Mouse (Mus musculus): ENCODE results near the gene Gm45234. TPM values are rescaled to one million over a fixed set of nuclear protein-coding genes. Genes with fewer than 3 reads are reported as not detected.
"Not testable (repeated sequence)": the region's sequence is repeated elsewhere in the genome, so short reads cannot be mapped to it uniquely, and the experiment has no call there.

The Gm45234 gene
- not detected in 2 replicates for polyA plus RNA-seq (2014; fragmentation: Nextera tagmentation; extraction: Ambion mirVana)

DNA sequence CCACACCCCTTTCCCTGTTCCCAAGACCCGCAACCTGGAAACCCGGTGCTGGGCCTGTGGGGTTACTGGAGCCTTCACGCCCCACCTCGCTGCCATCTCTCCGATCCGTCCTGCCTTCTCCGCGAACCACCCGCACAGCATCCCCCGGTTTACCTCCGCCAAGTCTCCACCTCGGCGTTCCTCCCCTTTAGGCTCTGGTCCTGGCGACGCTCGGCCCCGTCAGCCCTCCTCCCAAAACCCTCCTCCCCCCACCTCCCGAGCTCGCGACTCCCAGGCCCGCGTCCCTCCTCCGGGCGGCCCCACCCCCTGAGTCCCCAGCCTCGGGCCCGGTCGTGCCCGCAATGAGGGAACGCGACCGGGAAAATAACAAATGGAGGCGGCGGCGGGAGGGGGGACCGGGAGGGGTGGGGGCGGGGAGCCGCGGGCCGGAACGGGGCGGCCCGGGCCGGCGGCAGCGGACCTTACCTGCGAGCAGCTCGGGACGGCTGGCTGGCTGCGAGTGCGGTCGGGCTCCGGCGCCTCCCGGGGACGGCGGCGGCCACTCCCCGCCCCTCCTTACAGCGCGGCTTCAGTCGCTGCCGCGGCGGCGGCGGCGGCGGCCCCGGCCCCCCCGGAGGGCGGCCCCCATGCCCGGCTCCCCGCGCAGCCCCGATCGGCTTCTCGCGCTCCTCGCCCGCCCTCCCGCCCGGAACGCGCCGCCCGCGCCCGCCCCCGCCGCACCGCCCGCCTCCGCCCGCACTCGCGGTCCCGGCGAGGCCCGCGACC, at the start of gene Gm45234, which contains the start of gene Atn1:
Gene Gm45234 (minus strand): TSS at position 191 of the 765 bp plus-strand sequence.
Gene Atn1 (minus strand): TSS at position 694 of the 765 bp plus-strand sequence.
- H3K36me3 ChIP-seq (ENCODE audit: control insufficient read depth, insufficient read depth, low read length) = no peaks in the 10 kb centered on the region

DNA sequence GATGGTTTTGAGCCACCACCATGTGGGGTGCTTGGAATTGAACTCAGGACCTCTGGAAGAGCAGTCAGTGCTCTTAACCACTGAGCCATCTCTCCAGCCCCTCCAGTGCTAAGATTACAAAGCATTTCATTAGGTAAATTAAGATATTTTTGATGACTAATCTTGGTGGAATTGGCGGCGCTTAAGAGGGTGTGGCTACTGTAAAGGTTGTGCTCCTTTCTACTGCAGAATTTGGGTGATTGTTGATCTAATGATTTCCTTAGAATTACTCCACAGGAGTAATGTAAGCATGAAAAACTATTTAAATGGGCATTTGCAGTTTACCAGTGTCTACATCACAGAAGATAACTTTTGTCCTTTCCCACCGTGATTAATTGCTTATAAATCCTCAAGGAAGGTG, 48.5 kb upstream of the Gm45234 start:
- DNase-seq (ENCODE audit: low spot score) (no peak), ATAC-seq (ENCODE audit: insufficient read depth, low FRiP score, low TSS enrichment) (no peak)
- H3K9ac ChIP-seq (ENCODE audit: low read length) = no peak overlapping the region
- H3K4me2 ChIP-seq (ENCODE audit: low read depth) = no peak overlapping the region
- no peak overlapping the region for H3K4me3 ChIP-seq (ENCODE audit: low read depth, low read length)
- 93% methylated on average over 3 of the region's 3 CpGs for WGBS
- H3K27me3 ChIP-seq (ENCODE audit: control insufficient read depth, insufficient read depth, low read length) = no peaks in the 10 kb centered on the region
- H3K9me3 ChIP-seq (ENCODE audit: control insufficient read depth, low read length) = no peaks in the 10 kb centered on the region
- H3K4me1 ChIP-seq (ENCODE audit: control insufficient read depth, insufficient read depth, low read length) = peaks cover 10% of the 10 kb centered on the region
- no peak overlapping the region for H3K27ac ChIP-seq (ENCODE audit: low read depth, low read length)
- no peaks in the 10 kb centered on the region for H3K36me3 ChIP-seq (ENCODE audit: control insufficient read depth, insufficient read depth, low read length)

More for the DNA sequence above, at the start of gene Gm45234, which contains the start of gene Atn1:
- Histone ChIP-seq H3K4me3 (ENCODE audit: low read depth, low read length) (peak within 1 kb of the TSS; percentile 94), H3K4me1 (ENCODE audit: control insufficient read depth, insufficient read depth, low read length) (peaks cover 27% of the 10 kb centered on the region), H3K27ac (ENCODE audit: low read depth, low read length) (peak within 1 kb of the TSS; percentile 97), H3K4me2 (ENCODE audit: low read depth) (peak within 1 kb of the TSS; percentile 70), H3K27me3 (ENCODE audit: control insufficient read depth, insufficient read depth, low read length) (no peaks in the 10 kb centered on the region), H3K9me3 (ENCODE audit: control insufficient read depth, low read length) (no peaks in the 10 kb centered on the region), H3K9ac (ENCODE audit: low read length) (peak within 1 kb of the TSS; percentile 94)
- peak; percentile 54 for ATAC-seq (ENCODE audit: insufficient read depth, low FRiP score, low TSS enrichment)
- under 1% methylated on average over 62 of the region's 100 CpGs for WGBS
- peak; percentile 79 for DNase-seq (ENCODE audit: low spot score)

- H3K27me3 ChIP-seq (ENCODE audit: control insufficient read depth, insufficient read depth, low read length); H3K9me3 ChIP-seq (ENCODE audit: control insufficient read depth, low read length); H3K9ac ChIP-seq (ENCODE audit: low read length); H3K4me2 ChIP-seq (ENCODE audit: low read depth); ATAC-seq (ENCODE audit: insufficient read depth, low FRiP score, low TSS enrichment); H3K27ac ChIP-seq (ENCODE audit: low read depth, low read length); H3K4me1 ChIP-seq (ENCODE audit: control insufficient read depth, insufficient read depth, low read length); H3K36me3 ChIP-seq (ENCODE audit: control insufficient read depth, insufficient read depth, low read length); DNase-seq (ENCODE audit: low spot score); H3K4me3 ChIP-seq (ENCODE audit: low read depth, low read length): not testable (repeated sequence)
- WGBS = 94% methylated on average over 4 of the region's 4 CpGs
Observed at GRCm38 (mm10) chr6:124803691-124804090, 47.9 kb upstream of the Gm45234 start.

DNA sequence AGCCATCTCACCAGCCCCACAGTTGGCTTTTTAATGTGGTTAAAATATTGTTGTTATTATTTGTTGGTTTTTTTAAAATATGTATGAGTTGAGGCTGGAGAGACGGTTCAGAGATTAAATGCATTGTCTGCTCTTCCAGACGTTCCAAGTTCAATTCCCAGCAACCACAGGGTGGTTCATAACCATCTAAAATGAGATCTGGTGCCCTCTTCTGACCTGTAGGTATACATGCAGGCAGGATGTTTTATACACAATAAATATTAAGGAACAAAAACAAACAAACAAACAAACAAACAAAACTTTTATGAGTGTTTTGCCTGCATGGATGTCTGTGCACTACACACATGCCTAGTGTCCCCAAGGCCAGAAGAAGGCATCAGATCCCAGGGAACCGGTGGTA, 47.2 kb upstream of the Gm45234 start:
- H3K9me3 ChIP-seq (ENCODE audit: control insufficient read depth, low read length) = no peaks in the 10 kb centered on the region
- 70% methylated on average over 3 of the region's 3 CpGs for WGBS
- no peaks in the 10 kb centered on the region for H3K36me3 ChIP-seq (ENCODE audit: control insufficient read depth, insufficient read depth, low read length)
- no peak for DNase-seq (ENCODE audit: low spot score)
- no peak overlapping the region for H3K4me3 ChIP-seq (ENCODE audit: low read depth, low read length)
- H3K4me2 ChIP-seq (ENCODE audit: low read depth) = no peak overlapping the region
- no peak overlapping the region for H3K9ac ChIP-seq (ENCODE audit: low read length)
- no peaks in the 10 kb centered on the region for H3K27me3 ChIP-seq (ENCODE audit: control insufficient read depth, insufficient read depth, low read length)
- ATAC-seq (ENCODE audit: insufficient read depth, low FRiP score, low TSS enrichment) = no peak
- no peak overlapping the region for H3K27ac ChIP-seq (ENCODE audit: low read depth, low read length)
- H3K4me1 ChIP-seq (ENCODE audit: control insufficient read depth, insufficient read depth, low read length) = peaks cover 7% of the 10 kb centered on the region; the same call in 1 of the 2 replicates

- not testable (repeated sequence) for ATAC-seq (ENCODE audit: insufficient read depth, low FRiP score, low TSS enrichment); DNase-seq (ENCODE audit: low spot score)
Observed at GRCm38 (mm10) chr6:124802400-124802799, 46.6 kb upstream of the Gm45234 start.

DNA sequence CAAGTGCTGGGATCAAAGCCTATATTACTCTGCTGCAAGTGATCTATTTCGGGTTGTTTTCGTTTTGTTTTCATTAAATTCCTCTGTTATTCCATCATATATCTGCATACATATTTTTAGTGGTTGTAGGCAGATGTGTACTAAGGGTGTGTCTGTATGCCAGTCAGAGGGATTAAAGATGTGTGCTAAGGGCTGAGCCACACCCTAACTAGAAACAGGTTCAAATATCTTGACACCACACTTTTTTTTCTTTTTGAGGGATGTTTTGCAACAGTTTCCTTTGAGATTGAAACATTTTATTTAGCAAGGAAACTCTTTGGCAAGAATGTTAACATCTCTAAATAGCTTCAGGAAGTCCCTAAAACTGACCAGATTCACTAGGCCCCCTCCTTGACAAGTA, 40.4 kb upstream of the Gm45234 start:
- ATAC-seq (ENCODE audit: insufficient read depth, low FRiP score, low TSS enrichment) = no peak
- Histone ChIP-seq H3K27me3 (ENCODE audit: control insufficient read depth, insufficient read depth, low read length) (no peaks in the 10 kb centered on the region), H3K27ac (ENCODE audit: low read depth, low read length) (no peak overlapping the region), H3K4me3 (ENCODE audit: low read depth, low read length) (no peak overlapping the region), H3K4me1 (ENCODE audit: control insufficient read depth, insufficient read depth, low read length) (no peaks in the 10 kb centered on the region), H3K9ac (ENCODE audit: low read length) (no peak overlapping the region), H3K9me3 (ENCODE audit: control insufficient read depth, low read length) (no peaks in the 10 kb centered on the region), H3K4me2 (ENCODE audit: low read depth) (no peak overlapping the region), H3K36me3 (ENCODE audit: control insufficient read depth, insufficient read depth, low read length) (no peaks in the 10 kb centered on the region)
- no peak for DNase-seq (ENCODE audit: low spot score)
- WGBS = 79% methylated on average over 2 of the region's 2 CpGs

More at GRCm38 (mm10) chr6:124802400-124802799, 46.6 kb upstream of the Gm45234 start:
- not testable (repeated sequence) for H3K4me2 ChIP-seq (ENCODE audit: low read depth); H3K9me3 ChIP-seq (ENCODE audit: control insufficient read depth, low read length); H3K4me1 ChIP-seq (ENCODE audit: control insufficient read depth, insufficient read depth, low read length); H3K27ac ChIP-seq (ENCODE audit: low read depth, low read length); H3K27me3 ChIP-seq (ENCODE audit: control insufficient read depth, insufficient read depth, low read length); H3K36me3 ChIP-seq (ENCODE audit: control insufficient read depth, insufficient read depth, low read length); H3K4me3 ChIP-seq (ENCODE audit: low read depth, low read length); H3K9ac ChIP-seq (ENCODE audit: low read length)
- 22% methylated on average over 4 of the region's 9 CpGs for WGBS

- no peak overlapping the region for H3K4me2 ChIP-seq (ENCODE audit: low read depth)
- DNase-seq (ENCODE audit: low spot score) (no peak), ATAC-seq (ENCODE audit: insufficient read depth, low FRiP score, low TSS enrichment) (no peak)
- H3K9me3 ChIP-seq (ENCODE audit: control insufficient read depth, low read length) = no peaks in the 10 kb centered on the region
- no peaks in the 10 kb centered on the region for H3K36me3 ChIP-seq (ENCODE audit: control insufficient read depth, insufficient read depth, low read length)
- H3K4me1 ChIP-seq (ENCODE audit: control insufficient read depth, insufficient read depth, low read length) = no peaks in the 10 kb centered on the region
- 68% methylated on average over 4 of the region's 4 CpGs for WGBS
- H3K4me3 ChIP-seq (ENCODE audit: low read depth, low read length) = no peak overlapping the region
- H3K27me3 ChIP-seq (ENCODE audit: control insufficient read depth, insufficient read depth, low read length) = no peaks in the 10 kb centered on the region
- H3K9ac ChIP-seq (ENCODE audit: low read length) = no peak overlapping the region
- no peak overlapping the region for H3K27ac ChIP-seq (ENCODE audit: low read depth, low read length)
Observed at GRCm38 (mm10) chr6:124795781-124796180, 40.0 kb upstream of the Gm45234 start.

GRCm38 (mm10) chr6:124791911-124792310, 36.1 kb upstream of the Gm45234 start:
- Histone ChIP-seq H3K4me1 (ENCODE audit: control insufficient read depth, insufficient read depth, low read length) (no peaks in the 10 kb centered on the region), H3K9me3 (ENCODE audit: control insufficient read depth, low read length) (no peaks in the 10 kb centered on the region), H3K27ac (ENCODE audit: low read depth, low read length) (no peak overlapping the region), H3K9ac (ENCODE audit: low read length) (no peak overlapping the region), H3K4me2 (ENCODE audit: low read depth) (no peak overlapping the region), H3K4me3 (ENCODE audit: low read depth, low read length) (no peak overlapping the region), H3K36me3 (ENCODE audit: control insufficient read depth, insufficient read depth, low read length) (no peaks in the 10 kb centered on the region), H3K27me3 (ENCODE audit: control insufficient read depth, insufficient read depth, low read length) (no peaks in the 10 kb centered on the region)
- no peak for ATAC-seq (ENCODE audit: insufficient read depth, low FRiP score, low TSS enrichment)
- DNase-seq (ENCODE audit: low spot score) = no peak
- 87% methylated on average over 3 of the region's 3 CpGs for WGBS

GRCm38 (mm10) chr6:124790121-124790520, 34.3 kb upstream of the Gm45234 start:
- DNase-seq (ENCODE audit: low spot score) = no peak
- no peak for ATAC-seq (ENCODE audit: insufficient read depth, low FRiP score, low TSS enrichment)
- Histone ChIP-seq H3K27ac (ENCODE audit: low read depth, low read length) (no peak overlapping the region), H3K36me3 (ENCODE audit: control insufficient read depth, insufficient read depth, low read length) (no peaks in the 10 kb centered on the region), H3K9me3 (ENCODE audit: control insufficient read depth, low read length) (no peaks in the 10 kb centered on the region), H3K4me1 (ENCODE audit: control insufficient read depth, insufficient read depth, low read length) (no peaks in the 10 kb centered on the region), H3K4me3 (ENCODE audit: low read depth, low read length) (no peak overlapping the region), H3K4me2 (ENCODE audit: low read depth) (no peak overlapping the region), H3K27me3 (ENCODE audit: control insufficient read depth, insufficient read depth, low read length) (no peaks in the 10 kb centered on the region), H3K9ac (ENCODE audit: low read length) (no peak overlapping the region)
- 80% methylated on average over 4 of the region's 4 CpGs for WGBS

Measured in neural tube, embryonic 11.5 days (tissue).